Mouse (Mus musculus) left cerebral cortex, postnatal 10 days (tissue): ENCODE data around the gene Lpar3. TPM values are rescaled to one million over a fixed set of nuclear protein-coding genes. Genes with fewer than 3 reads are reported as not detected.
"Not testable (repeated sequence)": the region's sequence is repeated elsewhere in the genome, so short reads cannot be mapped to it uniquely, and the experiment has no call there.

Experiments used
- DNase-seq, 2 experiments: peaks; one replicate each; pipeline ENCODE4 v3.0.0; 2021 to 2022; ENCODE audit warnings: low spot score in 2 of 2, mixed read lengths in 1 of 2; ENCODE audit errors: extremely low spot score in 1 of 2
- intact Hi-C: fragments of 180-260 bp; cut with DNase I; formaldehyde crosslinking; loops from one replicate; pipeline ENCODE4 v1.15.1; 2025
- total RNA-seq, 2 experiments: library from RNA; stranded (reverse); gene quantifications; 2 replicates each; pipeline ENCODE4 v1.2.3; 2021

The Lpar3 gene
- total RNA-seq, 2 experiments from 2014 or later: 0.36 to 0.58 TPM

DNA sequence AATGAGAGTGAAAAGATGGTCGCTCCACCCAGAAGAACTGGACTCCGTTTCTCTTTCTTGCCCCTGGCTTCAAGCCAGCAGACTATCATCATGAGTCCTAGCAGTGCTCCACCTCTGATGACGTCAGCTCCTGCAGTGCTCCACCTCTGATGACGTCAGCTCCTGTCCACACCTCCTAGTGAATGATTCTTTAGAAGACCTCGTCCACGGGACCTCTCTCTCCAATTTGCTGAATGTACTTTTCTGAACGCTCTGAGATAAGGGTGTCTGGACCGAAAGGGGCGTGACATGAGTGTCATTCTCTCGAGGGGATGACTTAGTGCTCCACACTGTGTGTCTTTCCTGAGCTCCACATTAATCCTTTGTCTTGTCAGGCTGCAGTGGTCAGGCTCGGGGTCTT, 15.5 kb upstream of the Lpar3 start:
- intact Hi-C loops: no loop called here

GRCm38 (mm10) chr3:146206635-146207034, 14.1 kb upstream of the Lpar3 start:
- intact Hi-C loops: no loop called here
- DNase-seq: no peak

More for the DNA sequence above, 15.5 kb upstream of the Lpar3 start:
- DNase-seq: no peak

DNA sequence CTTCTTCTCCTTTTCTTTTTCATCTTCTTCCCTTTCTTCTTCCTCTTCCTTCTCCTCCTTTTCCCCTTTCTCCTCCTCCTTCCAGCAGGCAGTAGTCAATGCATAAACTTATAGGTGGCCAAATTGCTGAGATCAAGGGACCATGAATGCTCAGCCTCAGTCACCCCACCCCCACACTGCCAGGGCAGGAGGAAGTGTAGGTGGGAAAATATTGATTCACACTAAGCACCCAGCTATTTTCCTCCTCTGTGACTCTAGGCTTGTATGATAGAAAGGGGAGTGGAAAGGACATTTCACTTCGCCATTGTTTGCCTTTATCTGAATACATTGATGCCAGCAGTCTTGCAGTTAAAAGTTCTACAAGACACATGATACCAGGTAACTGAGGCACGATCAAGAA, 13.3 kb upstream of the Lpar3 start:
- DNase-seq: no peak
- intact Hi-C loops: no loop called here

DNA sequence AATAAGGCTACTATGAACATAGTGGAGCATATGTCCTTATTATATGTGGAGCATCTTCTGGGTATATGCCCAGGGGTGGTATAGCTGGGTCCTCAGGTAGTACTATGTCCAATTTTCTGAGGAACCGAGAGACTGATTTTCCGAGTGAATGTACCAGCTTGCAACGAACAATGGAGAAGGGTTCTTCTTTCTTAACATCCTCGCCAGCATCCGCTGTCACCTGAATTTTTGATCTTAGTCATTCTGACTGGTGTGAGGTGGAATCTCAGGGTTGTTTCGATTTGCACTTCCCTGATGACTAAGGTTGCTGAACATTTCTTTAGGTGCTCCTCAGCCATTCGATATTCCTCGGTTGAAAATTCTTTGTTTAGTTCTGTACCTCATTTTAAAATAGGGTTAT, 11.0 kb upstream of the Lpar3 start:
- not testable (repeated sequence) for DNase-seq

DNA sequence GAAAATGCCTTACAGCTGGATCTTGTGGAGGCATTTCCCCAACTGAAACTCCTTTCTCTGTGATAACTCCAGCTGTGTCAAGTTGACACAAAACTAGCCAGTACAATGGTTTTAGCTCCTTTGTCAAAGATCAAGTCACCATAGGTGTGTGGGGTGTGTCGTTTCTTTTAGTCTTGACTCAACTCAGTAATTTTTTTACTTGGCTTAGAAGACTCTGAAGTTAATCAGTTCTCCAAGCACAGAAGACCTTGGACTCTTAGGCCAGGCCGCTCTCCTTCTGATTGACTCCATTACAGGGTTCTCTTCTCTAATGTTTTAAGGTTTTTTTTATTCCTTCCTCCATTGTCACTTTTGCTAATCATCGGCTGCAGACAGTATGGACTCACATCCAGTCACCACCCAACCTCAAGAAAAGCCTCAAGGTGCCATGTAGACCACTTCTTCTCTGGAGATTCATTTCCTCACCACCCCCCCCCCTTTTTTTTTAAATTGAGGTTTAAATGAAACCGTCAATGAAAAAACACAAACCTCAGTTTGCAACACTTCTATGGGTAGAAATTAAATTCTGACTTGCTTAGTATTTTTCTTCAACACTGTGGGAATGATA, 9.5 kb upstream of the Lpar3 start:
- DNase-seq: no peak
- intact Hi-C loops: no loop called here

More for the DNA sequence above, 11.0 kb upstream of the Lpar3 start:
- intact Hi-C loops: not testable (repeated sequence)

GRCm38 (mm10) chr3:146211964-146212363, 8.8 kb upstream of the Lpar3 start:
- DNase-seq: no peak
- intact Hi-C loops: no loop called here

DNA sequence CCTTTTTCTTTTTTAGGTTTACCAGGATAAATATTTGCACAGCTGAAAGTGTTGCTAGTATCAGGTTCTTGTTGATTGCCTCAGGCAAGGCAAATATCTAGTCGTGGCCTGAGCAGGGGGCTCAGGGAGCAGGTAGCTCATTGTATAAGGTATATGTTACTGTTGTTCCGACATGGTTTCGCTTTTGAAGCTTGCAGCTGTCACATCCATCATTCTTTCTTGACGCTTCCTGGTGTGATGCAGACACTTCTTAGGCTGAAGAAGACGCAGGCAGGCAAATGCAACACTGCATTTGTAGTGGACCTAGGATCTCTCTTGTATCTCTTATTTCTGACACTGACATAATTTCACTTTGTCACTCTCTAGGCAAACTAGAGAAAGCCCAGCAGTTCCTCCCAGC, 7.4 kb upstream of the Lpar3 start:
- intact Hi-C loops: no loop called here
- DNase-seq: no peak

GRCm38 (mm10) chr3:146216561-146216960, 4.2 kb upstream of the Lpar3 start:
- intact Hi-C loops: no loop called here
- no peak for DNase-seq

DNA sequence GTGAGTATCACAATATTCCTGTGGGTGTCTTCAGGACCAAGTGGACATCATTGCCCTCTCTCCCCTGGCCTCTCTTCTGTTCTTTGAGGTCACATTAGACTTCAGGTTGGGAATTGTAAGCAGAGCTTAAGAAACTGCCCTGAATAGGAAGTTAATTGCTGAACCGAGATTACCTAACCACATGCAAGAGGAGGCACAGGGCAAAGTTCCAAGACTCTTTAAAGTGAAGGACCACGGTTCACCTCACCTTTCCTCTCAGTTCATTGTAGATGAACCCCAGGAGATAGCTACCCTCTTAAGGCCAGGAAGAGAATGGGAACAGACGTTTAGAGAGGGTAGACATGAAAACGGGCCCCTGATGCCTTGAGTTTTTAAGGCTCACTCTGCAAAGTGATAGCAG, 3.5 kb downstream of the Lpar3 start:
- DNase-seq: no peak
- intact Hi-C loops: no loop called here

DNA sequence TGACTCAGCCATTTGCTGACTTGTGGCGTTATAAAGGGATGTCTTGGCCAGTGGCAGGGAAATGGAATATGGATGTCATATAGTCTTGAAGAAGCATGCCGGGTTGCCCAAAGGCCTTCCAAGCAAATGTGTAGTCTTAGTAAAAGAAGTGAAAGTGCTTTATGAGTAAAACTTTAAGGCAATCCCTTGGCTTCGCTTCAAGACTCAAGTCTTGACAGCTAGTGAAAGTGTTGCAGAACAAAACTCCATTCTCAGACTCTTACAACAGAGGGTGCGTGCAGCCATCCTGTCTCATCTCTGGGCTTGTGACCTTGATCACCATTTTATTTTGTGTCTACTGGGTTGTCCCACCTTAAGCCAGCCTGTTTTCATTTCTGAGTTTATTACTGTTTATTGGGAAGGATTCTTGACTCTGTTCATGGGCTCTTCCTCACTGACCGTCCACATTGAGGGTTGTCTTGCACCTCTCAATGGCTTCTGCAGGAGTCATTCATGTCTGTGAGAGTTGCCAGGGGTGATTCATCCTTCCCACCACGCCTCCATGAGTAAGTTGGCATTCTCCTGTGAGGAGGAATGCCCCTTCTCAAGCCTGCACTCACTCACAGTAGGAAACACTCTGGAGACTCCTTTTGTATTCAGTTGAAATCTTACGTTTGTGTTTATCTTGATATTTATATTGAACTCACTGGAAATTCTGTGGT, 4.4 kb downstream of the Lpar3 start:
- intact Hi-C loops: no loop called here
- DNase-seq: no peak

DNA sequence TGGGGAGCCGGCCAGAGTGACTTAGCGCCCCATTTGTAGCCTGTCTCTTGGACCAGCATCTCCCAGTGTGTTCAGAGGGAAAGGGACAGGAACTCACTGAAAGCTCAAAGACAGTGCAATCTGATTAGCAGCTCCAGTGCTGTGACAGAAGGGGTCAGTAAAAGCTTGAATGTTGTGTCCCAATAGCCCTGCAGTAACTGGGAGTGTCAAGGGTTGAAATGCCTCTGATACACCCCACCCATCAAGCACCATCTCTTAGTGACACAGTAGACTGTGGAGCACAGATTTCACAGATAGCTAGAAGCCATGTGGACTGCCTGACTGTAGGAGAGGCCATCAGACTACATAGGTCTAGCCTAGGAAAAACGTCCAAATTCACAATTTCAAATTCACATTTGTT, 6.7 kb downstream of the Lpar3 start:
- no peak for DNase-seq
- intact Hi-C loops: no loop called here

DNA sequence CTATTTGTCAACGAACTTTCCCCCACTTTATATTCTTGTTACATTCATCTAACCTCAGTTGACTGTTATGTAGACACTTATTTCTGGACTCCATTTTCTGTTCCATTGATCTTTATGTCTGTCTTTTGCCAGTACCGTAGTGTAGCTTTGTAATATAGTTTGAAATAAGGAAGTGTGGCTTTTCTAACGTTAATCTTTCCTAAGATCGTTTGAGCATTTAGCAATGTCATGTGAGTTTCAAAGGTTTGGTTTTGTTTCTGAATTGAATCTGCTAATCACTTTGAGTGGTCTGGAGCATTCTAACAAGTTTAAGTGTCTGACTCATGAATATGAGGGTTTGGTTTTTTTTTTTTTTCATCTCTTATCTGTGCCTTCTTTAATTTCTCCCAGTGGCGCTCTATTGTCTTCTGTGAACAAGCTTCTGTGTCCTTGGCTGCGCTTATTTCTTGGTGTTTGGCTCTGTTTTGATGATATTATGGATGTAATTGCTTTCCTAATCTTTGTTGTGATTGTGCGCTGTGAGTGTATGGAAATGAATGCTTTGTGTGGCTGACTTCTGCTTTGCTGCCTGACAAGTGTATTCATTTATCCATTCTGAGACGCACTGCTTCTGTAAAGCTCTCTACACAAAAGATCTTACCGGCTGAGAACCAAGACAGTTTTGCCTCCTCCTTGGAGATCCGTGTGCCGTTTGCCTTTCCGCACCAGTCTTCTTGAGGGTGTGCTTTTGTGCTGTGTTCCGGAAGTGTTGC, 8.0 kb downstream of the Lpar3 start:
- DNase-seq: no peak
- intact Hi-C loops: no loop called here

- DNase-seq: no peak
- intact Hi-C loops: no loop called here
Measured at GRCm38 (mm10) chr3:146232708-146233107, 11.9 kb downstream of the Lpar3 start.

DNA sequence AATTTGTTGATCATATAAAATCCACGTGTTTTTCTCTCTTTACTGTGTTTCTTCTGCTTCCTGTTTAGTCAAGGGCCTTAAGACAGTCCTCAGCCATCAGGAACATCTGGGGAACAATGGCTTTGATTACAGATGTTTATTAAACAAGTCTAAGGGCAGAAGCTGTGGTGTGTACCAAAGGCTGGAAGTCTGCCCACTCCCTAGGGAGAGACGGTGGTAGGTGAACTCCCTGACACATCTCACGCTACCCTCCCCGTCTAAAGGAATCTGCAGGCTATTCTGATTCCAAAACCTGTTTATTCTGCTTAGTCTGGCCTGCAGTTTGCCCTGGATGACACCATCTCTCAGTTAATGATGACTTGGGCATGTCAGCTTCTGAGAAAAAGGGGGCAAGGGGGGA, 13.0 kb downstream of the Lpar3 start:
- no peak for DNase-seq
- intact Hi-C loops: no loop called here

DNA sequence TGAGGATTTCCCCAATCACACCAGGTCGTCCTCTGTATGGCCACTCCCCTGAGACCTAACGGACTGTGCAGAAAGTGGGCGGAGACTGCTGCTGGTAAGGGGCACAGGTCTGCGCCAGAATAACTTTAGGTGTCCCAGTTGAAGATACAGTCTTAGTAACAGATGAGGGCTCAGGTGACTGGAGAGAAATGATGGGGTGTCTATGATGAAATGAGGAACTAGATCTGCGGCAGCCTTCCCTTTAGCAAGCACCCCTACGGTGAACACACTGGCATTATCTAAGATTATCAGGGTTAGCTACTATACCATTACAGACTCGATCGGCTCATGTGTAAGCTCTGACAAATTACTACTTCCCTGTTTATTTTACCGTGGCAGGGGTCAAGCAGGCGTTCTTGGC, 13.8 kb downstream of the Lpar3 start:
- intact Hi-C loops: no loop called here
- DNase-seq: no peak

DNA sequence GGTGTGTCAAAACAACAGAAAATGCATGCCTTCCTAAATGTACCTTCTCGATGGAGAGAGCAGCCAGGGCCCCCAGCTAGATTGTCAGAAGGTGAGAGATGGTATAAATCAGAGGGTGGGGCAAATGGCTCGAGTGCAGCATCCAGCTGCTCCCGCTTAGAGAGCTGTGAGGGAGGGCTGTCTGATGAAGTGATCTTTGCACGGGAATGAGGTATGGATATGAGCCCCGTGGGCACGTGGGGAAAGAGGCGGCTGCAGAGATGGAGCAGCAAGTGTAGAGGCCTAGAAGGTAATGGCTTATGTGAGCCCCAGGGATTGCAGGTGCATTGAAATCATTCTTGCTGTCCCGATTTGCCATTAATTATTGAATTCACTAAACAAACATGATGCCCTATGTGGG, 15.5 kb downstream of the Lpar3 start:
- intact Hi-C loops: no loop called here
- DNase-seq: no peak

- intact Hi-C loops: no loop called here
- no peak for DNase-seq
Measured at GRCm38 (mm10) chr3:146237676-146238075, 16.9 kb downstream of the Lpar3 start.

DNA sequence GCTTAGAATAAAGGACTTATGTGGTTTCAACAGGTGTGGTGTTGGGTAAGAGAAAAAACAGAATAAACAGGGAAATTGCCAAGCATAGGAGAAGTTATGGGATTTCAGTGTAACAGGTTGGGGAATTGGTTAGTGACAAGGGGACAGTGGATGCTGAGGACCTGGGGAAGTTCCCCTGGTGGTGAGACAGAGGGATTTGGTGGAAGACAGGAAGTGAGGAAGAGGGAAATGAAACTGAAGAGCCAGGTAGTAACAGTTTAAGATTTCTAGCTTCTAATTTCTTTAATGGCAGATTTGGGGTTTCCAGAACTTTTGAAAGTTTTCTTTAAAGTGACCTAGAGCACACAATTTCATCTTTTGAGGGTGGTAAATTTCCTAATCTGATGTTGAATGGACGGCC, 23.9 kb downstream of the Lpar3 start:
- DNase-seq: no peak
- intact Hi-C loops: no loop called here

GRCm38 (mm10) chr3:146246557-146246956, 25.8 kb downstream of the Lpar3 start:
- intact Hi-C loops: no loop called here
- no peak for DNase-seq

GRCm38 (mm10) chr3:146246992-146247391, 26.2 kb downstream of the Lpar3 start:
- no peak for DNase-seq
- intact Hi-C loops: no loop called here
